Mouse (Mus musculus) CH12.LX (cell line): ENCODE measurements at regions not wholly inside any gene's neighbourhood (a gene's known extent, or its start where the extent isn't known, plus 50 kb on each side); places are given as distances from the start of the nearest gene placed in this dataset.

ENCODE experiments used
- CHD2 ChIP-seq: IDR thresholded peaks from 2 replicates; pipeline ENCODE4 v1.6.1; 2011; ENCODE audit warnings: low read length, improper control_type of control experiment
- CTCF ChIP-seq, 2 experiments: IDR thresholded peaks in 1 of 2; conservative IDR thresholded peaks in 1 of 2; 2 replicates each; pipeline ENCODE4 v1.5.1; 2011 to 2012; ENCODE audit warnings: low read depth in 2 of 2, low read length in 2 of 2, improper control_type of control experiment in 1 of 2, inconsistent platforms in 1 of 2, mild to moderate bottlenecking in 1 of 2, moderate library complexity in 1 of 2
- EP300 ChIP-seq: IDR thresholded peaks from 2 replicates; pipeline ENCODE4 v1.6.1; 2011; ENCODE audit warnings: low read length, improper control_type of control experiment
- GABPA ChIP-seq: IDR thresholded peaks from 2 replicates; pipeline ENCODE4 v1.6.1; 2012; ENCODE audit warnings: low read depth, low read length, improper control_type of control experiment, inconsistent platforms; ENCODE audit not compliant: insufficient replicate concordance
- IRF4 ChIP-seq: IDR thresholded peaks from 2 replicates; pipeline ENCODE4 v1.6.1; 2014; ENCODE audit warnings: low read depth, mild to moderate bottlenecking, inconsistent platforms, low read length, improper control_type of control experiment
- POLR2A ChIP-seq: IDR thresholded peaks from 2 replicates; pipeline ENCODE4 v1.6.1; 2011; ENCODE audit warnings: low read depth, mild to moderate bottlenecking, improper control_type of control experiment, low read length
- SIN3A ChIP-seq: IDR thresholded peaks from 2 replicates; pipeline ENCODE4 v1.6.1; 2012; ENCODE audit warnings: low read length, improper control_type of control experiment, inconsistent platforms
- ZMIZ1 ChIP-seq: IDR thresholded peaks from 2 replicates; pipeline ENCODE4 v1.6.1; 2012; ENCODE audit warnings: low read depth, mild to moderate bottlenecking, inconsistent platforms, low read length, improper control_type of control experiment

DNA sequence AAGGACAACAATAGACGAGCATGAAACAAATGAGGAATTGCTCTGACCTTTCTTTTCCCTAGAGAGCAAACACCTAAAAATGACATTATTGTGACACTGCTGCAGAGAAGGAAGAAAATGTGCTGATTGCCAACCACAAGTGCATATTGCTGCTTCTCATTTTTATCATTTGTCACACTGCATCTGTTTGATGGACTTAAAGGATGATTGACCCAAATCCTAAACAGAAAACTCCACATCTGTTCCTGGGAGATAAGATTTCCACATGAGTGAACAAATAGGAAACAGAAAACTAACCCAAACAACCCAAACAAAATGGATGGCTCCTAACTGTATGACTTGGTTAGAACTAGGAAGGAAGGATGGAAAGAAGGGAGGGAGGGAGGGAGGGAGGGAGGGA, 118.5 kb downstream of the Ccdc50 start:
- TF ChIP-seq CTCF (conservative IDR thresholded peaks at IDR 0.05 in 1 of 2, IDR thresholded peaks at IDR 0.05 in 1 of 2; ENCODE audit: low read depth in 2 of 2, low read length in 2 of 2) (no peak), POLR2A (no peak), ZMIZ1 (no peak), IRF4 (no peak), EP300 (no peak), CHD2 (no peak), GABPA (no peak), SIN3A (no peak)
